Mouse (Mus musculus) thymus, postnatal 0 days (tissue): ENCODE results near the gene Lhx6. TPM values are rescaled to one million over a fixed set of nuclear protein-coding genes. Genes with fewer than 3 reads are reported as not detected.
"Not testable (repeated sequence)": the region's sequence is repeated elsewhere in the genome, so short reads cannot be mapped to it uniquely, and the experiment has no call there.

Source experiments
- DNase-seq: peaks from one replicate; pipeline ENCODE4 v3.0.0-alpha.2; 2015; ENCODE audit warnings: low spot score
- polyA plus RNA-seq: library from polyadenylated mRNA; unstranded; fragments of >200 nt; fragmentation: Nextera tagmentation; extraction: Ambion mirVana; gene quantifications from 2 replicates; pipeline ENCODE4 v1.2.1, GENCODE M21; 2015

Gene Lhx6
- 0.27 and 0.64 TPM in 2 replicates for polyA plus RNA-seq

DNA sequence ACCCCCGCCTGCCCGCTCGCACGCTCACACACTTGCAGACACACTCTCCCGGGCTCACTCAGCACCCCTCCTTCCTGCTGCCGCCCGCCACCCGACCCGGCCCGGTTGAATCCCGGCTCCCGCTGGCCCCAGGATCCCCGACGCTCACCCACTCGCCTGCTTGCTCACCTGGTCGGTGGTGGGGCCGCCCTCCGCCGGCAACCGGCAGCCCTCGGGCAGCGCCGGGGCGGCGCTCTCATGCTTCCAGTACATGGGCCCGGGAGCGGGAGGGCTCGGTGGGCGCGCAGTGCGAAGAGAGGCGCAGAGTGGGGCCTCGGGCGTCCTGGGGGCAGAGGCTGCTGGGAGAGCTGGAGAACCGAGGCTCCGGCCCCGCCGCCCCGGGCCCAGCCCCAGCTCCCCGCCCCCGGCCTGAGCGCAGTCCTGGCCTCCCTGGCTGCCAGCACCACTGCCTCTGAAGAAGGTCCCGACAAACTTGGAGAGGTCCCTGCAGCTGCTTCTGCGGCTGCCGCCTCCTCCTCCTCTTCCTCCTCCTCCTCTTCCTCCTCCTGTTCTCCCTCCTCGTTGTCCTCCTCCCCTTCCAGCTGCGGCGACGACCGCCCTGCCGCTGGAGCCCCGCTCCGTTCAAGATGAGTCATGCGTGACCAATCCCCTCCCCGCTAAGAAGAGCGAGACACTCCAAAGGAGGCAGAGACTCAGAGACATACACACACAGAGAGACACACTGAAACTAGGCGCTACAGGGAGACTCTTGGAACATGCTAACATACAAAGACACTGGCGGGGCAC, at the start of gene Lhx6:
Gene Lhx6, minus strand, starts transcription at position 453 of the 786 bp plus-strand sequence.
- DNase-seq = no peak

DNA sequence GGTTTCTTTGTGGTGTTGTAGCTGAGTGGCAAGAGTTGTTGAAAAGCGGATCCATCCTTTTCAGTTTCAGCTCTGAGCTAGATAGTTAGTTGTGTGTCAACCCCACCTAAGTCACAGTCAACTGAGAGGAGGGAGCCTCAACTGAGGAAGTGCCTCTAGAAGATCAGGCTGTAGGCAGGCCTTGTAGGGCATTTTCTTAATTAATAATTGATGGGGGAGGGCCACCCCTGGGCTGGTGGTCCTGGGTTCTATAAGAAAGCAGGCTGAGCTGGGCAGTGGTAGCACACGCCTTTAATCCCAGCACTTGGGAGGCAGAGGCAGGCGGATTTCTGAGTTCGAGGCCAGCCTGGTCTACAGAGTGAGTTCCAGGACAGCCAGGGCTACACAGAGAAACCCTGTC, 47.2 kb upstream of the Lhx6 start:
- not testable (repeated sequence) for DNase-seq

DNA sequence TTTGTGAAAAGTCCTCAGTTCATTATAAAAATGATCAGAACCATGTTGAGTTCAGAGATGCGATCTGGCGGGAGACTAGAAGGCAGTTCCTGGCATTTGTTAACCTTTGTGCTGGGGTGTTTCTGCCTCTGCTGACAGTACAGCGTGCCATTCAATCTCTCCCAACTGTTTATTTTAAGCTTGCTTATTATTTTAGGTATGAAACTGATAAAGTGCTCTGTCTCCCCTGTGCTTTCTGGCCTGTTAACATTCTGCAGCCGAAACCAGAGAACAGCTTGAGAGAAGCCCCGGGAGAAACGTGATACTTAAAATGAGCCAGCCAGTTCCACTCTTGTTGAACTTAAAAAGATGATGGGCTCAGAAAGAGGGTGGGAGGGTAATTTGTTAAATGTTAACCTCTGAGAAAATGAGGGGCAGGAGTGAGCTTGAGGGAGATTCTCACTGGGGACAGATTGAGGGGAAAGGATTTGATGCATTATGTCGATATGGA, 43.7 kb upstream of the Lhx6 start:
- no peak for DNase-seq

DNA sequence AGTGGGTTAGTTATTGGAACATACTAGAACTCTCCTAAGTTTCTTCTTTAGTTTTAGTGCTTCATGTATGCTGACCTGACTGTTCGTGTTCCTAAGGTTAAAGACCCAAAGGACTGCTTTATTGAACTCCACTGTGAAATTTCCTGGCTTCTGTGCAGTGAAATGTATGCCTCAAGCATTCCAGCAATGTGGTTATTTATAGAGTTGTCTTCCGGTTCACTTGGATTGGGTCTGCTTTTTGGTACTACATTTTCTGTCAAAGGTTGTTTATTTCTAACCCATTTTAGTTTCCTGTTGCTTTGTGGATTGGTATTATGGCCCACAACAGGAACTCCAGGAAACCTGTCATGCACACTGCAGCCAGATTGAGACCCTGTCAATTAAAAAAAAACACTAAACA, 33.9 kb upstream of the Lhx6 start:
- no peak for DNase-seq

DNA sequence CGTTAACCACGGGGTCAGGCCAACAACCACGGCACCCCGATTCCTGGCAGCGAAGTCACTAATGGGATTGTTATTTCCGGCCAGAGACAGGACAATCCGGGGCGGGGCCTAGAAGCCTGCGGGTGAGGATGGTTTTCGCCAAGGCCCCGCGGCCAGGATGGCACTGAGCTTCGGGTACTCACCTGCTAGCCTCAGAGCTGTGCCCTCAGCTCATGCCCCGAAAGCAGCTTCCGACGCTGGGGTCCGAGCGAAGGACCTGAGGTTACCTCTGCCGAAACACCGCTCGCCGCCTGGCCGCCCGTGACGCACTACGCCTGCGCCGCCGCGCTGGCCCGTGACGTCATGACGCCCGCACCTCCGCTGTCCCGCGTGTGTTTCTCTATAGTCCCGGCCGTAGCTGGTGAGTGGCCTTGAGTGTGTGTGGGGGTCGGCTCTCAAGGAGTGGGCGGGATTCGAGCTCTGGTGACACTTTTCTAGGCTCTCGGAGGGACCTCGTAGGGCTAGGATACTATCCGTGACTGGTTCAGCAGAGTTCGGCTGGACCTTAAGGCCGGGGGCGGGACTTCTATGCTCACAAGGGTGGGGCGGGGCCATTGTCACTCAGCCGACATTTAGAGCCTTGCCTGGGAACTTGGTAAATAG, 31.2 kb upstream of the Lhx6 start, which contains the start of the genes Mrrf and Rbm18:
Gene Mrrf, plus strand, starts transcription at position 90 of the 642 bp plus-strand sequence.
Gene Rbm18, minus strand, starts transcription at position 474 of the 642 bp plus-strand sequence.
- peak; percentile 90 for DNase-seq

DNA sequence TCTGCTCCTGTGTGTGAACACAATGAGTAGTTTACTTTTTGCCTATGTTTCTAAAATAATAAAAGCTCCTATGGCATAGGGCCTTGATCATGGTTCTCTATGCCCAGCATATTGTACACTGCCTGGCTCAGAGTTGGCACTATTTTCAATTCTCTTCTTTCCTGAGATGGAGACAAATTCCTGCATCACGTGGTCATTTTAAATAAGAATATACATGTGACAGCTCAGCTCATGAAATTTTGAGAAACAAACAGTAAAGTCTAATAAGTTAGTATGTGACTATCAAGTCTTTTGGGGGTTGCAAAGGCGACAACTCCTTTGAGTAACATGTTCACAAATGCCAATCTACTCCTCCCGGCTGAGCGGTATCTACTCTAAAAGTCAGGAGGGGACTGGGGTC, 30.7 kb upstream of the Lhx6 start:
- DNase-seq = no peak

DNA sequence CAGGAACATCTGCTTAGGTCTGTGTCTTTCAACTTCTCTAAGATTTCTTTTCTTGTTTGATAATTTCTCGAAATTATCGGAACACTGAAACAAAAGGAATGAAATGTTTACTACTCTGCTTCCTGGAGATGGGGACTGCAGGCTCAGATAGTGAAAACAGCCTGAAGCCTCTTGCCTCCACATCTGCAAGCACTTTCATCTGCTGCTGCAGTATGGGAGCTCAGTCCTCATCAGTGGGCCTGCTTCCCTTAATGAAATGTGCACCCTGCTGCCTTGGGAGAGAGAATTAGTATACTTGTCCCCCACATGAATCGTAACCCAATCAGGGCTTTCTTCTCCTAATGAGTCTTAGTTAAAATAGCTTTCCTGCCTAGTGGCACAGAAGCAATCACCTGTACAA, 23.8 kb upstream of the Lhx6 start:
- DNase-seq = no peak

DNA sequence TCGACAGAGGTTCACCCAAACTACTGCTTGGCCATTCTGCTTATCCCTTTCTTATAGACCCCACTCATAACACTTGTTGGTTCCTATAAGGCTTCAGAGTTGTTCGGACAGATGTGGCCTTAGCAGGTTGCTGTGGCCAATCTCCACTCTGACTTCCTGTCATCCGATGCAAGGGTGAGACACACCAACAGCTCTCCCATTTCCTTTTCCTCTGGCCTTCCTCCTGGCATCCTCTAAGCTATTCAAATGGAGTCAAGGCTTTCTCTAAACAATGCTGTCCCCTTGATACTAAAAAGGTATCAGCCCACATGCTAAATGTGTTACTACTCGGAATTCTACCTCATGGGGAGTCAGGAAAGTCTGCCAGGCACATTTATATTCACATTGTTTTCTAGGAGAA, 22.8 kb upstream of the Lhx6 start:
- DNase-seq = no peak

DNA sequence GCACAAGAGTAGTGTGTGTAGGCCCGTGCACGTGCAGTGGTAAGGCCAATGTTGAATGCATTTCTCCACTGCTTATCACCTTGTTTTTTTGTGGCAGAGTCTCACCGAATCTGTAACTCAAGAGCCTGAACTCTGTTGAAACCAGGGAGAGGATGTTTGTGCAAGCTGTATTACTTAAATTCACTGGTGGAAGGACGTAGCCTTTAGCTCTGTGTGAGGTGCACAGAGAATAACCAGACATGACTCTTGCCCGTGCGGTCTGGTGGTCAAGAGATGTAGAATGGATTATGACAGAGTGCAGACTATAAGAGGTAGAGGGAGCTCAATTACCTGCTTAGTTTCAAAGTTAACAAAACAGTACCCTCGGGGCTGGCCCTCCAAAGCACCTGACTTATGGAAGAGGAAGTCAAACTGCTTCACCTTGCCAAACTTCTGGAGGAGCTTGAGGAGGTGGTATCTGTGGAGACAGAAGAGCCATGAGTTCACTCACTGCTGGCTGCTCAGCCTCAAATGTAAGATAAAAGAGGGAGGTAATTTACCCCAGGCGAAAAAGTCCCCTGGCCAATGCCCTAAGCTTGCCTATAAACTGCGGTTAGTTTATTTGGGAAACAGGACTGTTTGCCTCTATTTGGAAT, 21.7 kb upstream of the Lhx6 start:
- DNase-seq = no peak

DNA sequence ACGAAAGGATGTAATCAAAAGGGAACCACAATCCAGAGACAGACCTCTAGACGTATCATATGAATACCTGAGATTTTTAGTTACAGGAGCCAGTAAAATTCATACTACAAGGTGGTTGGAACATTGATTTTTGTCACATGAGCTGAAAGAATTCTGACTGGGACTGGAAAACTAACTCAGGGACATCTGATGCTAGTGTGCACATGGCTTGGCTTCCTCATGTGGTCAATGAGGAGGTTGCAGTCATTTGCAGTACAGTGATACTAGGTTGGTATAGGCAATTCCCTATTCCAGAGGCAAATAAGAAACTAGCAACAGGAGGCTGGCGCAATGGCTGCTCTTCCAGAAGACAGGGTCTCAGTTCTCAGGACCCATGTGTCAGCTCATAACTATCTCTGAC, 7.4 kb upstream of the Lhx6 start:
- DNase-seq = no peak

DNA sequence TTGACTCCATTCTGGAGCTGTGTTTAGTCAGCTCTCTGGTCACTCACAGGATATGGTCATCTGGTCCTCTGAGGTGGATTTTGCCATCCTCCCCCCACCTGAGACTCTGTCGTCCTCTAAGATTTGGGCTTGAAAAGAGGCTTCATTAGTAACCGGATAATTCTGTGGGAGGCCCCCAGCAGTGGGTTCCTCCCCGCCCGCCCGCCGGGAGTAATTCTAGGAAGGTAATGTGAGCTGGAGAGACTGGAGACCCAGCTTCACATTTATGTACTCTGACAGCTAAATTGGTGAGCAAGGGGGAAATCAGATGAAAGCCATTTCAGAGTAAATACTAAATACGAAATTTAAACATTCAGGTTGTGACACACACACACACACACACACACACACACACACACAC, 3.4 kb upstream of the Lhx6 start:
- DNase-seq = no peak

DNA sequence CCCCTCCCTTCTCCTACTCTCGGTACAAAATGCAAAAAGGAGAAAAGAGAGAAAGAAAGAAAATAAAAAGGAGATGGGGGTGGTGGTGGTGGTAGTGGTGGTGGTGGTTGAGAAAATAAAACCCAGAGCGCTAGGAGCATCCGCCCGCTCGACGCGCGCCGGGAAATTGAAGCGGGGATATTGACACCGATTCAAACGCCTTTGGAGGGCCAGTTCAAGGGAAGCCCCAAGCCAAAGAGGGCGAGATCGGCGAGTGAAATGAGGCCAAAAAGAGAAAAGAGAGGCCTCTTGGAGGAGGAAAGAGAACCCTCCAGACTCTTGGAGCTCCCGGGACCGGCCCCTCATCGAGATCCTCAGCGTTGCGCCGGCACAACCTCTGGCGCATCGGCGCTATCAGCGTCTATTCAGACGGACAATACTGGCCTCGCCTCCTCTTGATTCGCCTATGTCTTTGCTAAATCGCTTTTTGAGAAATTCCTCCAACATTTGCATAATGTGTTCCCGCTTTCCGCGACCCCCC, 712 bp downstream of the Lhx6 start:
- no peak for DNase-seq

DNA sequence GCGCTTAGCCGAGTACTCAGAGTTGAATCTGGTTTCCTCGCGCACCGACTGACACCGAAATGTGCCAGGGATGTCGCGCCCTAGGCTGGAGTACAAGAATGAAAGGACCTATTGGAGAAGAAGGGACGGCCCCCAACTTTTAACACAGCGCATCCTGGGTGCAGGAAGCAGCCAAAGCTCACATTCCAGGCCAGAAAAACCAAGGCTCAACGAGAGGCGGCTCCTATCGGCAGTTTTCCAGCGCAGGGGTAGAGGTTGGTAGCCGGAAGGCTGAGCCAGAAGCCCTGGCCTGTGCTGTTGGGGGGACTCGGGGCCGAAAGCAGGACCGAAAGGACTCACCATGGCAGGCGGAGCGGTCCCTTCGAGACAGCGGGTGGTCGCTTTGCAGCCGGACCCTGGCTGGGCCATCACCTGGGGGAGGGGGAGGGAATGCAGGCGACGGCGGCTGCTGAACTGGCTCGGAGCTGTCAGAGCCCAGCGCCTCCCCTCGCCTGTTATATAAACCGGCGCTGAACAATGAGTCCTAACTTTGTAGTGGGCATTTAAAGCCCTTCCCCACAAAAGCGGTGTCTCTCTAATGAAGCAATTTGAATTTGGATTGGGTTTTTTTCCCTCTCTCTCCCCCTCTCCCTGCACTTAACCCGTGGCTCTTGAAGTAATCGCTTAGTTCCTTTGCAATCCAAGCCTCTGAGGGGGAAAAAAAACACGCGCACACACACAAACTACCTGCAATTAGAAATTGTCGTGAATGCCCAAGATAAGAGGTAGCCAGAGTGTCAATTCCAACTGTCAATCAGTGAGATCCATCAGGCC, 1.4 kb downstream of the Lhx6 start:
- DNase-seq = no peak

DNA sequence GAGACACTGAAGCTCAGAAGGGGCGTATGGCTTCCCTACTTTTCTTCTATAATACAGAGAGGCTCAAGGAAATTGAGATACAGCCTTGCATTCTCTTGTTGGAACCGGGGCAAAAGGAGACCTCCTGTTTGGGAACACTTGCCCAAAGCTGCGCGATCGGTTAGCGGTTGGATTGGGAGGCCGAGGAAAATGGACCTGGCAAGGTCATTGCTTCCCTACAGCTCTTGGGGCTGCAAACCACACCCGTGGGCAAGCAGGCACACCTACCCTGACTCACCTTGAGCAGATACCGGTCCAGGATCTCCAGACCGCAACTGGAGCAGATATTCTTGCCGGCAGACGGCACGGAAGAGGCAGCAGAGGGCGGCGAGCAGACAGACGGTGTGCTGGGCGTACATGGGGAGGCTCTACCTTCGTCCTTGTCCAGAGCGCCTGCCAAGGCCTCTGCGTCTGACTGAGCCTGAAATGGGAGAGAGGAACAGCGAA, 2.1 kb downstream of the Lhx6 start:
- no peak for DNase-seq

DNA sequence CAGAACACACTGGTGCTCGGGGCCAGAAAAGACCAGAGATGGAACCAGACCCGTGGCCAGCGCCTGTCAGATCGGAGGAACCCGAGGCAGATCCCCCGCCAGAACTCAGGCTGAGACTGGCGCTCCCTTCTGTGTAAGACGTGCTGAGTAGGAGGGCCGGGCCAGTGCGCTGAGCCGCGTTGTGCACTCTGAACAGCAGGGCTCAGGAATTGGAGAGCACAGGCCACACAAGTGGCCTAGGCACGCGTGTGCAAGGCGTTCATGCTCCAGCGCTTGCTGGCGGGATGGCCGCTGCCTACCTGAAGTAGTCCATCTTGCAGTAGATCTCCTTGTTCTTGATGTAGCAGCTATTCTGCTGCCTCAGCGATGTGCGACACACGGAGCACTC, 2.7 kb downstream of the Lhx6 start:
- no peak for DNase-seq

DNA sequence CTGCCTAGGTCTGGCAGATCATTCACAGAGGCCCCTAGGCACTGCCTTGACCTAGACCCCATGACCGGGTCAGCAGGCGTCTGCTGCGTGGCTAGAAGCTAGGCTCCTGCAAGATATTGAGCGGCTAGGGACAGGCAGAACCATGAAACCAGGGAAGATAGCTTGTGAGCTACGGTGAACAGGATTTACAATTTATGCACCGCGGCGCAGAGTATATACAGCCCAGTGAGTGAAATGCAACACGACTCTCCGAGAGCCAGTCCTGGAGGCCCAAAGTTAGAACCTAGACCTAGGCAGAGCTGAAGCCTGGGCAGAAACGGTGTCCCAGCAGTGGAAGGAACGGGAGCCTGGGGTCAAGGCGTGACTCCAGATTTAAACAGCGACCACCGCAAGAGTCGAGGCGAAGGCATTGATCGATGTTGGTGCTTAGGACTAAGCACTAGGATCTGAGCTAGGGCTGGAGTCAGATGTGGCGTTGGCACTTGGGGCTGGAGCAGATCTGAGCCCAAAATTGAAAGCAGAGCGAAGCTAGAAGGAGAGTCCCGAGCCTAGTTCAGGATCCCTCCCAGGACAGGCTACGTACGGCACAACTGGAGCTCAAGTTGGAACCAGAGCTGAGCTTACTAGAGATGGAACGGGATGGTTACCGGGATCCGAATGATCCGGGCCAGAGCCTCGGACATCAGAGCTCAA, 3.2 kb downstream of the Lhx6 start:
- no peak for DNase-seq

DNA sequence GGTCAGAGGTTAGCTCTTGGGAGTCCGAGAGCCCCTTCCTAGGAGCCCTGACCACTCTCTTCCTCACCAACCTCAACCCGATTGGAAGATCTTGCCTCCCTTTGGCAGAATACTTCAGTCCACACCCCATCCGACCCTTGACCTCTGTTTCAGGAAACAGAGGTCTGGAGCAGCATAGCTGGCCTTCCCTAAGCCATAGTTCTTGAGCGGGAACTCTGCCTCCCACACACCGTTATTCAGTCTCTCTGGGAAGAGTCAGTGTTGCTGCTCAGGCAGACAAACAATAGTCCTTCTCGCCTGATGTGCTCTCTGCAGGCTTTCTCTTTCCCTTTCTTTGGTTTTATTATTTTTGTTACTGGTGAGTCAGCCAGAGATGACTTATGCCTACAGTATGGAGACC, 5.5 kb downstream of the Lhx6 start:
- DNase-seq = no peak

DNA sequence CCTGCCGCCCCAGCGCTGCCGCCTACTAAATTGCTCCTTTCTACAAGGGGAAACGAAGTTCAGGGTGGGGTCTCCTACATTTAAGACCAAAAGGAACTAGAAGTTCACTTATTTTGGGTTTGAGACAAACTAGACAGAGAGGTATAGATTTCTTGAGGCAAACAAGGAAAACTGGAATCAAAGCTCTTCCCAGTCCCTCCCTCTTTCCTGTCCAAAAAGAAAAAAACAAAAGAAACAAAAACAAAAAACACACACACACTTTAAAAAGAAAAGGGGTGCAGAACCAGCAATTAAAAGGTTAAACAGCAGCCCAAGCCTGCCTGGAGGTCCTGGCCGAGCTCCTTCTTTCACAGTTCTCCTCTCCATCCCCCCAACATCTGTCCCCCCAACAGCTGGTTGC, 7.2 kb downstream of the Lhx6 start:
- DNase-seq = no peak

DNA sequence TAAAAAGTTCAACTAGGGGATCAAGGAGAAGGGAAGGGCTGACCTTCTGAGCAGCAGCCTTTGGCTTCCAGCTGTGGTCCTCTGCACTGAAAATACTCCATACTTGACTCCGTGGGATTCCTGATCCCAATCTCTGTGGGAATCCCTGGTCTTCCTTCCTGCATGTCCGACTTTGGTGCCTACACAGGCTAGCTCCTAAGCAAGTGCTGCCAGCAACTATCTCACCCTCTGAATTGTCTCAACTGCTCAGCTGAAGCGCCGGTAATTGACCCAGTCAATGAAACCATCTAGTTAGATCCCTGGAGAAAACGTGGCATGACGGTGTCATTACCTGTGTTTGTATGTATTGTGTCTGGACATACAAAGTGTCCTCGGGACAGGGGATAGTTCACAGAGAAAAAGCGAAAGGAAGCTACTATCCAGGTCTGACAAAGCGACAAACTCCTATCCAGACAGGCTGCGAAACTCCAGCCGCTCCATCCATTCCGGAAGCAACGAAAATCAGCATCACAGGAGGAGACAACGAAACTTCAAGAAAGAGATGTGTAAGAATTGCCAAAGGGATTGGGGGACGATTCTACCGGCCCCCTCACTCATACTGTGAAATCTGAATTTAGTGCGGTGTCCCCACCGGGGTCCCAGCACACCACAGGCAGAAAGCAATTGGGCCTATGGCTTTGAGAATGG, 7.9 kb downstream of the Lhx6 start:
- no peak for DNase-seq
